Mouse (Mus musculus) erythroblast, adult 5-6 weeks (primary cell): ENCODE results near the gene Med16. TPM values are rescaled to one million over a fixed set of nuclear protein-coding genes. Genes with fewer than 3 reads are reported as not detected.

Experiments
- ATAC-seq: replicated peaks from 2 replicates; pipeline ENCODE4 v1.8.0; 2016; ENCODE audit warnings: moderate number of reproducible peaks, mild to moderate bottlenecking, moderate TSS enrichment, inconsistent platforms; ENCODE audit not compliant: poor library complexity, low FRiP score, severe bottlenecking
- total RNA-seq, 2 experiments: library from RNA; stranded (forward) in 1 of 2; stranded (reverse) in 1 of 2; fragments of 150-400 nt in 1 of 2; fragments of 200-764, 138-1000 nt in 1 of 2; gene quantifications; 2 replicates each; pipeline versions ENCODE4 v1.2.3 to v1.2.4; 2015 to 2017; ENCODE audit warnings: low replicate concordance in 2 of 2

Med16 gene
- total RNA-seq, 2 experiments from 2014 or later: 9.1 to 11.3 TPM

- ATAC-seq: no peak
Measured at GRCm38 (mm10) chr10:79862925-79863324, 45.8 kb downstream of the Med16 start.

DNA sequence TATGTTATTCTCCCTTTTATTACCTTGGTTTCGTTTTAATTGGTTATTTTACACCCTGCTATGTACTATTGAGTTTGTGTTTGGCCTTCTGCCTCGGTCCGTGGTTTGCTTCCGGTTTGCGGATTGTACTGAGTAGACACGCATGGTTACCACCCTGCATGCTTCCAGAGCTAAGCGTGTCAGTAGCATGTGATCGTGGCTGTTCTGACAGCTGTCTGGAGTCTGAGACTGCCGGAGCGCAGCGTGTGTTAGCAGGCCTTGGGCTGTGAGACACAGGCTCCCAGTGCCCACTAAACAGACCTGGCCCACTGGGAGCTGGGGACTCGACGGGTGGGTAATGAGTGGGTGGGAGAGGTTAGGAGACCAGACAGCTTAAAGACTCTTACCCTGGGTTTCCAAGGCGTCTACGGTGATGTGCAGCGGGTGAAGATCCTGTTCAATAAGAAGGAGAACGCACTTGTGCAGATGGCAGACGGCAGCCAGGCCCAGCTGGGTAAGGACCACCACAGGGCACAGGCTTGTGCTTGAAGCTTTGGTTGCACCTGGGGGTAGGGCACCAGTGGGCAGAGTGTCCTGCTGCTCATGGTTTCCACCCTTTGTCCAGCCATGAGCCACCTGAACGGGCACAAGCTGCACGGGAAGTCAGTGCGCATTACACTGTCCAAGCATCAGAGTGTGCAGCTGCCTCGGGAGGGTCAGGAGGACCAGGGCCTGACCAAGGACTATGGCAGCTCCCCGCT lies 46.5 kb downstream of the Med16 start:
- ATAC-seq: no peak

GRCm38 (mm10) chr10:79861230-79862048 lies 47.3 kb downstream of the Med16 start:
- ATAC-seq: no peak

GRCm38 (mm10) chr10:79860079-79860911 lies 48.4 kb downstream of the Med16 start:
- ATAC-seq: no peak

- ATAC-seq: no peak
Measured at GRCm38 (mm10) chr10:79859116-79859515, 49.6 kb downstream of the Med16 start.

GRCm38 (mm10) chr10:79858416-79859074 lies 50.2 kb downstream of the Med16 start:
- no peak for ATAC-seq

- ATAC-seq: no peak
Measured at GRCm38 (mm10) chr10:79857894-79858293, 50.8 kb downstream of the Med16 start.

- ATAC-seq: no peak
Measured at GRCm38 (mm10) chr10:79857452-79857811, 51.3 kb downstream of the Med16 start.

DNA sequence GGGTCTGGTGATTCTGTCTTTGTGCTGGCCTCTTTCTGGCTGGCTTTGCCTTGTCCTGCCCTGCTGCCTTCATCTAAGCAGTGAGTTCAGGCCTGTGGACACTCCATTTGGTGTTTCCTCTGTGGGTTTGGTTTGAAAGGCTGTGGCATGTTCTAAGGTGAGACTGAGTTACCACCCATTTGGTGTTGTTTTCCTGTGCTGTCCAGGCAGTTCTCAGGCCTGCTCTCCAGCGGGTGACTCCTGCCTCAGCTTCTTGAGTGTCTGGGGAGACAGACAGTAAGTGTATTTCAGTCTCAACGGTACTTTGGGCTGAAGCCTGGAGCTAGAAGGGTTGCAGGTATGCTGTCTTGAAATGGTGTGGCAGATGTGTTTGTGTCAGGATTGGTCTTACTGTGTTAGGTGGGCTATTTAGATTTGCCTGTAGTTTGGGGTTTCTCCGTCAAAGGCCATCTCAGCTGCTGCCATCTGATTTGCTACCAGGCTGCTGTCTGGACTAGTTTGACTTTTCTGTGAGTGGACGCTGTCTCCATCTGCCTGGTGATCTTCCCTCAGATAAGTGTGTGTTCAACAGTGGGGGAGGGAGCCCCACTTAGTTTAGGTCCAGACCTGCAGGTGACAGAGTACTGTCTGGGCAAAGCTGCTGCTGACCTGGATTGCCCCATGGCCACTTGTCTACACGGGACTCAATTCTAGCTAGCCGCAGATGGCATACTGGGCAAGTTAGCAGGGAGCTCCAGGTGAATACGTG lies 51.8 kb downstream of the Med16 start:
- ATAC-seq: no peak

DNA sequence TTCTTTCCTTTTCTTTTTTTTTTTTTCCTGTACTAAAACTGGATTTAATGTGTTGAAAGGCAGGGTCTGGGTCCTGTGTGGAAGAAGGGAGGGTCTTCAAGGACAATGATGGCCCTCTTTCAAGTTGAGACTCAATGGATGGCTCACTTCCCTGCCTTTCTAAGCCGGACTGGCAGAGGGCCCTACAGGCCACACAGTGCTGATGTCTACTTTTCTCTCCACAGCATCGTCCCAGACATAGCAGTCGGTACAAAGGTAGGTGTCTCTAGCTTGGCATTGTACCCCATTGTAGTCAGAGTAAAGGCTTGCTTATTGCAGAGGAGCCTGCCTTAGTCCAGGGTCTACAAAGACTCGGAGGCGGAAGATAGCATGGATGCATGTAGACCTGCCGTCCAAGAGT lies 52.4 kb downstream of the Med16 start:
- ATAC-seq: no peak

GRCm38 (mm10) chr10:79855558-79856184 lies 53.1 kb downstream of the Med16 start:
- 0 out of 2 replicates have a peak, but pooled peaks have one; percentile 15 for ATAC-seq

DNA sequence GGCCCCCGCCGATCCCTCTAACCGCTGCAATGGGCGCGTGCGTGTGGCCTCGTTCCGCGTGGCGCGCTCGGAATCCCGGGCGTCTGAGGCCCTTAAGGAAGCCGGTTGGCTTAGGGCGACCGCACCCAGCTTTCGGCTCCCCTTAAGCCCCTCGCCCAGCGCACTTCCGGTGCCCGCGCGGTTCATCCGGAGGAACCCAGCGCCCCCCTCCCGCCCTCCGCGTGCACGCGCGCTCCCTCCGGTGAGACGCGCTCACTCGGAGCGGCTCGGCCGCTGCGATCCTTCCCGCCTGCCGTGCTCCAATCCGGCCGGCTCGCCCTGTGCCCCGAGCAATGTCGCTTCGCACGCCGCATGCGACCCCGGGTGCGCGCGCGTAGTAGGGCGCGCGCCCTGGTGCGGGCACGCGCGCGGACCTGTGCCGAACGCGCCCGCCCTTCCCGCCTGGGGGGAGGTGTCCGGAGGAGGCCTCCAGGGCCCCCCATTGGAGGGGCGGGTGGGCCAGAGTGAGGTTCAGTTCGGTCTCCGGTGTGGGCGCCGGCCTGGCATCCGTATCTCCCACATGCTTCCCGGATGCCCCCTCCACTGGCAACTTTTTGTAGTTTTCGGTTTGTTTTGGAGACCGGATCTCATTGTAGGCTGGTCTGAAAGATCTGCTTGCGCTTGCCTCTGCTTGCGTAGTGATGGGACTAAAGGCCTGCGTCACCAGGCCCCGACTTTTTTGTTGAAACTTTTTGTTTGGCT lies 53.8 kb downstream of the Med16 start:
- peak; percentile 5; the same call in 1 of the 2 replicates for ATAC-seq

GRCm38 (mm10) chr10:79853860-79854795 lies 54.6 kb downstream of the Med16 start, which contains the start of gene Ptbp1:
Gene Ptbp1 (plus strand): TSS chr10:79854427.
- peak; percentile 88 for ATAC-seq

DNA sequence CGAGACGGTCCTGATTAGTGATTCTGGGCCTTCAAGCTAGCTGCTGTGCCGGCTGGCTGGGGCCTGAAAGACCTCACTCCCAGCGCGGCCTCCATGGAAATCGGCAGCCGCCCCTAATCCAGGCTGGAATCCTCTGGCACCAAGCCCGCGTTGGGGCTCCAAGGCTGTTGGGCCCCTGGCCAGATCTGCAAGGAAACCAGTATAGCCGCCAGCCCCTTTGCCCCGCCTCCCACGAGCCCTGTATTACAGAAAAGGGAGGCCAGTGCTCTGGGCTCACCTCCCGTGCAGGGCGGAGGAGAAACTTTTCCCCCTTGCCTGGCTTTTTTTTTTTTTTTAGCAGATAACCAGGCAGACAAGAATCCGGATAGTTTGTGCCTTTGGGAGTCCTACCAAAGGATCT lies 55.3 kb downstream of the Med16 start:
- ATAC-seq: 0 out of 2 replicates have a peak, but pooled peaks have one; percentile 14

- ATAC-seq: no peak
Measured at GRCm38 (mm10) chr10:79852827-79853226, 55.9 kb downstream of the Med16 start.

GRCm38 (mm10) chr10:79852107-79852789 lies 56.5 kb downstream of the Med16 start:
- ATAC-seq: no peak
